Mouse (Mus musculus): ENCODE measurements around the gene Ap3b2.

Ap3b2 gene

DNA sequence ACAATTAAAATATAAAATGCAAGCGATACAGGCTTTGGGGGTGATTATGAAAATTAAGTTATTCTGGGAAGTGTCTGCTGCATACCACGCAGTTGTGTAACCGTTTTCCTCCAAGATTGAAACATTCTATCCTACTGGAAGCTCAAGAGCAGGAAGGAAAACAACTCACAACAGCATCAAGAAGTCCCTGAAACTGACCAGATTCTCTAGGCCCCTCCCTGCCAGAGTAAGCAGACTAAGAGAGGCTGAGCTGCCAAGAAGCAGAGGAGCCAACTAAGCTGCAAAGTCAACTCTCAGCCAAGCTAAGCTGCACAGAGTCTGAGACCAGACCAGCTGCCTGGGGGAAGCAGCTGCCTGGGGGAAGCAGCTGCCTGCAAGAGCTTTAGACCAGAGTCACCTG, 18.5 kb downstream of the Ap3b2 start:
- DNase-seq: no peak

- no peak for DNase-seq
Observed at GRCm38 (mm10) chr7:81464906-81465450, 28.7 kb downstream of the Ap3b2 start.

DNA sequence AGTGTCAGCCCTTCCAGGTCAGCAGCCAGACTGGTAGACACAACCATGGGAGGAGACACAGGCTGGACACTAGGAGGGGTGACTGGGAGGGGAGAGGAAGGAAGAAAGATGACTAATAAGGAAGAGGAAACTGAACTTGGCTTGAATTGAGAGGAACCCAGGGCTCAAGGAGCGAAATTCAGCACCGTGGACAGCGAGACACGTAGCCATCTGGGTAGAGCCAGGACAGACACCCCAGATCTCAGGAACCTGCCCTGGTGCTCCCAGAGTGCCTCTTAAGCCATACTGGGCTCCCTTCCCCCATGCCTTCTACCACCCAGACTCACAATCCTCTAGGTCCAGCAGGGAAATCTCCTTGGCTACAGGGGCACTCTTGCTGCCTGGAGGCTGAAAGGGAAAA, 29.6 kb downstream of the Ap3b2 start:
- DNase-seq: no peak

DNA sequence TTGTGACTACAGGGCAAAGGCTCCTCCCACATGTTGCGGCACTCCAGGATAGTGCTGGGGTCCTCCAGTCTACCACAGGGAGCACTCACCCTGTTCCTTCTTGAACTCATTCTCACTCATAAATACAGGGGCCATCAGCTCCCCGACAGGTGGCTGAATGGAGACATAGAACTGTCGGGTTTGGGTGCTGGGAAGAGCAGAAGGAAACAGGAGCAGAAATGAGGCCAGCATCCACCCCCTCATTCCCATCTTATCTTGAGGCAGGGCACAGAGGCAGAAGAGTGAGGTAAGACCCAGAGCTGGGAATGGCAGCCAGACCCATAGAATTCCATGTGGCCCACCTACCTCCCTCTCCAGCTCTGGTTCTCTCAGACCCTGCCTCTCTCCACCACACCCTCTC, 30.9 kb downstream of the Ap3b2 start:
- no peak for DNase-seq

DNA sequence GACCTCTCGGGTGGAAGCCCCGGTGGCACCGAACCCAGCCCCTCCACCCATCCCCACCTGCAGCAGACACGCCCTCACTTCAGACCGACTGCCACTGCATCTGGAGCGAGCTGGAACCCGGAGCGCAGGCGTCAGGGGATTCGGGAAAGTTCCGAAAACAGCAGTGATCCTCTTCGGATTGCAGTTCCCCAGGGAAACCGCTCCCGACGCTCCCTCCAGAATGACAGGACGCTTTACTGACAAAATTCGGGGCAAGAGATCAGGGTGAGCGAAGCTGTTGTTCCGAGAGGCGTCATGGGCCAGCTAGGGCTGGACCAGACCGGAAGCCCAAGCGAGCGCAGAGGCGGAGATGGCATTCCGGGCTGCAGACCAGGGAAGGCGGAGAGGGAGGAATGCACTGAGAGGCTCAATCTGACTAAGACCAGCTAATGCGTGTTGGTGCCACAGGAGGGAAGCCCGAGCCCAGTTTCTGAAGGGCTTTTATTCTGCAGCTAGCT, 38.5 kb downstream of the Ap3b2 start, which contains the start of gene Cpeb1:
TSS of gene Cpeb1 (minus strand) at position 311 of the 497 bp plus-strand sequence.
- peak; percentile 75 to 76 for DNase-seq

GRCm38 (mm10) chr7:81454331-81455039, 39.2 kb downstream of the Ap3b2 start:
- peak; percentile 37 to 49 for DNase-seq

- peak; percentile 28 to 58 for DNase-seq
Observed at GRCm38 (mm10) chr7:81453443-81454274, 40.1 kb downstream of the Ap3b2 start.

GRCm38 (mm10) chr7:81452971-81453441, 40.7 kb downstream of the Ap3b2 start:
- peak; percentile 30 to 40 for DNase-seq
